Mouse (Mus musculus): ENCODE data around the gene Fam149b. TPM values are rescaled to one million over a fixed set of nuclear protein-coding genes. Genes with fewer than 3 reads are reported as not detected.

Gene Fam149b
- polyA plus RNA-seq, 1 experiment: 54.5 TPM

DNA sequence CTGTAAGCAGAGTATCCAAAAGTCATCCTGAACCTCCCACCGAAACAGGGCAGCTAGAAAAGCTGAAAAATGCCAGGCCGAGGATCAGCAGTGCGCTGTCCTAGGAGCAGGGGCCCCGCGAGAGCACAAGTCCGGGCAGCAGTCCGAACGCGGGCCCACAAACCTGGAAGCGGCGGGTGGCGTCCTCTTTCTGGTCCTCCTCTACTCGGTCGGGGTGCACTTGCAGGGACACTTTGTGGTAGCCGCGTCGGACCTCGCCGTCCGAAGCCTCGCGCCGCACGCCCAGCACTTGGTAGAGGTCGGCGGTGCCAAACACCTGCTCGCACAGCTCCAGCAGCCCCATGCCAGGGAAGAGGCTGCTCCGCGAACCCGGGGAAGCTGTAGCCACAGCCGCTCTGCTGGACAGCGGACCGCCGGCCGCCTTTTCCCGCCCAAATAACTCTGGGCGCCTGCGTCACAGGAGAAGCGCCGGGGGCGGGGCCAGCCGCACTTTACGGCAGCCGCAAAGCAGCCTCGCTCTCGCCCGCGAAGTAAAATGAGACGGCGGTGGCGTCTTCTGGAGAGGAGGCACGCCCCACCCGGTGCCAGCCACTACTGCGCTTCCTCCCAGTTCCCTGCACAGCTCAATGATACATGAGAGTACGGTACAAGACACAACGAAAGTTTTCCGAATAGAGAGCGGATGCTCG lies 40.6 kb downstream of the Fam149b start, which contains the start of gene Dnajc9:
TSS of gene Dnajc9 (minus strand) at position 470 of the 689 bp plus-strand sequence.
- Histone ChIP-seq H3K36me3 (ENCODE audit: control insufficient read depth, insufficient read depth, low read length) (no peaks in the 10 kb centered on the region), H3K27ac (ENCODE audit: control insufficient read depth, insufficient read depth, low read depth, low read length) (peak within 1 kb of the TSS; percentile 95), H3K4me1 (ENCODE audit: control insufficient read depth, insufficient read depth, low read length) (peaks cover under 1% of the 10 kb centered on the region), H3K4me3 (ENCODE audit: control insufficient read depth, low read depth, low read length) (peak within 1 kb of the TSS; percentile 99), H3K27me3 (ENCODE audit: control insufficient read depth, insufficient read depth, low read length) (no peaks in the 10 kb centered on the region)
- TF ChIP-seq CTCF (IDR thresholded peaks at IDR 0.05; ENCODE audit: control insufficient read depth, insufficient read depth, insufficient replicate concordance, low read depth, low read length) (no peak), POLR2A (IDR thresholded peaks at IDR 0.05; ENCODE audit: control insufficient read depth, low read depth, low read length) (peak; percentile 89)

DNA sequence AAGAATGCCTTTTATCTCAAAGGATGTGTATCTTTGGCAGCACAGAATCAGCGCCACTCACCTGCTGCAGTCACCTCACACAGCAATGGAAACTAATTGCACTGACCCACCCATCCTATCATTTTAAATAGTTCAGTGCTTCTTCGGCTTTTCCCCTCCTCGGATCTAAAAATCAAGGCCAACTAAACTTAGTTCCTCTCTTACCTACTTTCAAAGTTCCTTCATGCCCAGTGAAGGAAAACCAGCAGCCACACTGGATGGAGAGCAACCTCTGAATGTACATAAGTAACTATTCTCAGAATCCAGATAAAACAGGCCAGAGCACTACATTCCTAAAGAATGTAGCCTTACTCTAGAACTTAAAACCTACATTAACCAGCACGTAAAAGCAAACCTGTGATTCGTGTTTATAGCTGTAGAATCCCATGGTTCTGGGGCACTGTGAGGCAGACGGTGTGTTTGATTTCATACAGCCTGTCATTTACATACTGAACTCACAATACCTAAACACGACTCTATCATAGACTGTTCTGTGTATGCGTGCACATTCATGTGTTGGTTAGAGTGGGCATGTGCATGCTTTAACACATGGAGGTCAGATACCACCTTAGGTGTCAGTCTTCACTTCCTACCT lies 41.6 kb downstream of the Fam149b start:
- no peak overlapping the region for H3K27ac ChIP-seq (ENCODE audit: control insufficient read depth, insufficient read depth, low read depth, low read length)
- TF ChIP-seq POLR2A (IDR thresholded peaks at IDR 0.05; ENCODE audit: control insufficient read depth, low read depth, low read length): no peak
- no peak for TF ChIP-seq CTCF (IDR thresholded peaks at IDR 0.05; ENCODE audit: control insufficient read depth, insufficient read depth, insufficient replicate concordance, low read depth, low read length)
- peak overlapping the region; percentile 99; the same call in 1 of the 2 replicates for H3K4me3 ChIP-seq (ENCODE audit: control insufficient read depth, low read depth, low read length)
- H3K36me3 ChIP-seq (ENCODE audit: control insufficient read depth, insufficient read depth, low read length): no peaks in the 10 kb centered on the region
- H3K4me1 ChIP-seq (ENCODE audit: control insufficient read depth, insufficient read depth, low read length): peaks cover 3% of the 10 kb centered on the region
- H3K27me3 ChIP-seq (ENCODE audit: control insufficient read depth, insufficient read depth, low read length): no peaks in the 10 kb centered on the region

DNA sequence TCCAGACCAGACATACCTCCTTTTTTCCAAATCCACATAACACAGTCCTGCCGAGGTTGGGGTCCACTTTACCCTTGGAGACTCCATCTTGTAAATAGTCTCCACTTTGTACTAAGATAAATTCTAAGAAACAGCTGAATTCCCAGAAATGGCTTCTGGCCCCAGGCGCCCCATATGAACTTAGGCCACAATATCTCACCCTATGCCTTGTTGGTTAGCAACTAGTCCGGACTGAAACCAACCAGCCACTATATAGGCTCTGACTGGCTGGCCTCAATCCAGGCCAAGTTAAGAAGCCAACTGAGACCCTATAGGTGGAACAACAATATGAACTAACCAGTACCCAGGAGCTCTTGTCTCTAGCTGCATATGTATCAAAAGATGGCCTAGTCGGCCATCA lies 44.4 kb downstream of the Fam149b start:
- H3K27ac ChIP-seq (ENCODE audit: control insufficient read depth, insufficient read depth, low read depth, low read length): no peak overlapping the region
- no peak for TF ChIP-seq POLR2A (IDR thresholded peaks at IDR 0.05; ENCODE audit: control insufficient read depth, low read depth, low read length)
- no peak for TF ChIP-seq CTCF (IDR thresholded peaks at IDR 0.05; ENCODE audit: control insufficient read depth, insufficient read depth, insufficient replicate concordance, low read depth, low read length)

DNA sequence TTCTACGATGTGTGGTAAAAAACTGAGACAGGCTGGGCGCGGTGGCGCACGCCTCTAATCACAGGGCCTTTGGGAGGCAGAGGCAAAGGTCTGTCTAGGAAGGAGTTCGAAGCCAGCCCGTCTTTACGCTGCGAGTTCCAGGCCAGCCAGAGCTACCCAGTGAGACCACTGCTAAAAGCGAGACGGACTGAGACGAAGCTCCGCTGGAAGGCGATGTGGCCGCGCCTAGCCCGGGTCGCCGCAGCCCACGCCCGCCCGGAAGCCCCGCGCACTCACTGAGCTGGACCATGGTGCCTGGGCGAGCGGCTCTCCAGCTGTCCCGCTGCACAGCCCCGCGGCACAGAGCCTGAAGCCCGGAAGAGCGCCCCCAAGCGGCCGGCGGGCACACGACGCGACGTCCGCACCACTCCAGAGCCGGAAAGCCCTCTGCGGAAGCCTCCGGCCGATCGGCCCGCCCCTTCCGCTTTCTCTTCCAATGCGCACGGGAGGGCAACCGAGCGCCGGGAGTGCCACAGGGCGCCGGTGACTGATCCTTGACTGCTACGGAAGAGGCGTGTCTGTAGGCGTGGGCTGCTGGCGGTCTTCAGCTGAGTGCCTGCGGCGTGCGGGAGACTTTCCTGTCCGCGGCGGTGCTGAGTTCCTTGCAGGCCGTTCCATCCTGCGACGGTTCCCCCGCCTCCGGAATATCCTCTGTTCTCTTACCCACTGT lies 45.4 kb downstream of the Fam149b start, which contains the start of gene Mrps16:
TSS of gene Mrps16 (minus strand) at position 430 of the 709 bp plus-strand sequence.
- peaks cover 3% of the 10 kb centered on the region for H3K4me1 ChIP-seq (ENCODE audit: control insufficient read depth, insufficient read depth, low read length)
- no peaks in the 10 kb centered on the region for H3K27me3 ChIP-seq (ENCODE audit: control insufficient read depth, insufficient read depth, low read length)
- H3K27ac ChIP-seq (ENCODE audit: control insufficient read depth, insufficient read depth, low read depth, low read length): peak within 1 kb of the TSS; percentile 89
- peak within 1 kb of the TSS; percentile 90 for H3K4me3 ChIP-seq (ENCODE audit: control insufficient read depth, low read depth, low read length)
- TF ChIP-seq POLR2A (IDR thresholded peaks at IDR 0.05; ENCODE audit: control insufficient read depth, low read depth, low read length) (peak; percentile 82), CTCF (IDR thresholded peaks at IDR 0.05; ENCODE audit: control insufficient read depth, insufficient read depth, insufficient replicate concordance, low read depth, low read length) (peak; percentile 75)
- no peaks in the 10 kb centered on the region for H3K36me3 ChIP-seq (ENCODE audit: control insufficient read depth, insufficient read depth, low read length)

More for the DNA sequence above, 44.4 kb downstream of the Fam149b start:
- H3K27me3 ChIP-seq (ENCODE audit: control insufficient read depth, insufficient read depth, low read length): no peaks in the 10 kb centered on the region
- H3K4me3 ChIP-seq (ENCODE audit: control insufficient read depth, low read depth, low read length): no peak overlapping the region
- H3K36me3 ChIP-seq (ENCODE audit: control insufficient read depth, insufficient read depth, low read length): no peaks in the 10 kb centered on the region
- H3K4me1 ChIP-seq (ENCODE audit: control insufficient read depth, insufficient read depth, low read length): peaks cover 3% of the 10 kb centered on the region

DNA sequence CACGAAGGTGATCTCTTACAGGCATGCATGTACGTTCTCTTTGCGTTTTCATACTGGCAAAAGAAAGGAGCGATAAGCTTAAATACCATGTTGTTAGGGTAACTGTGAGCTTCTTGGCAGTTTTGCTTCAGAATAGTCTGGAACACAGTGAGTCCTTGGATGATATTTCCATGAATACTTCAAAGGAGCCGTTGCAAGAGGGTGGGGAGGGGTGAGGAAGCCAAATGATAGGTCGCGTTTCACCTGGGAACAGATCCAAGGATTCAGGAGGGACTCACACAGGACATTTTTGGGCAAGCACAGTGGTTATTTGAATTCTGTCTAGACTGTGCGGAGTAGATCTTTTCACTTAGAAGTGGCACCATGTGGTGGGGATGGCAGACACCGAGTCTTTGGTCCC lies 49.3 kb downstream of the Fam149b start:
- no peak overlapping the region for H3K4me3 ChIP-seq (ENCODE audit: control insufficient read depth, low read depth, low read length)
- peaks cover 1% of the 10 kb centered on the region; the same call in 1 of the 2 replicates for H3K36me3 ChIP-seq (ENCODE audit: control insufficient read depth, insufficient read depth, low read length)
- no peaks in the 10 kb centered on the region for H3K27me3 ChIP-seq (ENCODE audit: control insufficient read depth, insufficient read depth, low read length)
- TF ChIP-seq POLR2A (IDR thresholded peaks at IDR 0.05; ENCODE audit: control insufficient read depth, low read depth, low read length) (no peak), CTCF (IDR thresholded peaks at IDR 0.05; ENCODE audit: control insufficient read depth, insufficient read depth, insufficient replicate concordance, low read depth, low read length) (no peak)
- H3K27ac ChIP-seq (ENCODE audit: control insufficient read depth, insufficient read depth, low read depth, low read length): no peak overlapping the region
- H3K4me1 ChIP-seq (ENCODE audit: control insufficient read depth, insufficient read depth, low read length): peaks cover 3% of the 10 kb centered on the region

DNA sequence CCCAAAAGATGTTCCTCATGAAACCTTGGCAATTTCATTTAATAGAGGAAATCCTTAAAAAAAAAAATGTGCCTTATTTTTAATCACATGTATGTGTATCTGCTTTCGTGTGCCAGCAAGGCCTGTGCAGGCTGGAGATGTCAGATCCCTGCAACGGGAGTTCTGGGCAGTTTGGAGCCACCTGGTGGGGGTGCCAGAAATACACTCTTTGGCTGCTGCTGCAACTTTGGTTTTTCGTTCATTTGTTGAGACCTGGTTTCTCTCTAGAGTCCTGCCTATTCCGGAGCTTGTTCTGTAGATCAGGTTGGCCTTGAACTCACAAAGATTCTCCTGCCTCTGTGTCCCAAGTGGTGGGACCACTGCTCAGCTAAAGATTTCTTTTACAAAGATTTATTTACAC lies 50.9 kb downstream of the Fam149b start:
- Histone ChIP-seq H3K4me3 (ENCODE audit: control insufficient read depth, low read depth, low read length) (no peak overlapping the region), H3K4me1 (ENCODE audit: control insufficient read depth, insufficient read depth, low read length) (no peaks in the 10 kb centered on the region), H3K27ac (ENCODE audit: control insufficient read depth, insufficient read depth, low read depth, low read length) (no peak overlapping the region), H3K27me3 (ENCODE audit: control insufficient read depth, insufficient read depth, low read length) (no peaks in the 10 kb centered on the region), H3K36me3 (ENCODE audit: control insufficient read depth, insufficient read depth, low read length) (peaks cover 1% of the 10 kb centered on the region; the same call in 1 of the 2 replicates)
- no peak for TF ChIP-seq POLR2A (IDR thresholded peaks at IDR 0.05; ENCODE audit: control insufficient read depth, low read depth, low read length)
- TF ChIP-seq CTCF (IDR thresholded peaks at IDR 0.05; ENCODE audit: control insufficient read depth, insufficient read depth, insufficient replicate concordance, low read depth, low read length): peak; percentile 9; the same call in 1 of the 2 replicates

DNA sequence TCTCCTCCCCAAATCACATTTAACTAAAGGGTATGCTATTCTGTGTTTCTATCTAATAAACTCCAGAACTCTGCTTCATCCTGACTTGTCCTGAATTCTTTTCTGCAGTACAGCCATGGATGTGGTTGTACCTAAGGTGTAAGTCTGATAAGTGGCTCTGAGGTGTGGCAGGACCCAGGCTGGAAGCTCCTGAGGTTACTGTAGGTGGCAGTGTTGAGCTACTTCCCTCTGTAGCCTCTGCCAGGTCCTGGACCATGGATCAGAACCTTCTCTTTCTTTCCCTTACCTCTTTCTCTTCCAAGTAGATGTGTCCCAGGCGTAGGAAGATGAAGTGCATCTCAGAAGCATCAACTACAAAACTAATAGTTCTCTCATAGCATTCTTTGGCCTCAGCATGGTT lies 52.1 kb downstream of the Fam149b start:
- H3K4me3 ChIP-seq (ENCODE audit: control insufficient read depth, low read depth, low read length): no peak overlapping the region
- H3K27me3 ChIP-seq (ENCODE audit: control insufficient read depth, insufficient read depth, low read length): no peaks in the 10 kb centered on the region
- peak; percentile 45; the same call in 1 of the 2 replicates for TF ChIP-seq CTCF (IDR thresholded peaks at IDR 0.05; ENCODE audit: control insufficient read depth, insufficient read depth, insufficient replicate concordance, low read depth, low read length)
- TF ChIP-seq POLR2A (IDR thresholded peaks at IDR 0.05; ENCODE audit: control insufficient read depth, low read depth, low read length): no peak

More for the DNA sequence above, 52.1 kb downstream of the Fam149b start:
- Histone ChIP-seq H3K4me1 (ENCODE audit: control insufficient read depth, insufficient read depth, low read length) (peaks cover 2% of the 10 kb centered on the region; the same call in 1 of the 2 replicates), H3K36me3 (ENCODE audit: control insufficient read depth, insufficient read depth, low read length) (peaks cover 1% of the 10 kb centered on the region; the same call in 1 of the 2 replicates), H3K27ac (ENCODE audit: control insufficient read depth, insufficient read depth, low read depth, low read length) (no peak overlapping the region)

Data from testis, adult 2 months (tissue).